Mouse (Mus musculus) spleen, adult 2 months (tissue): ENCODE measurements around the gene Pde6h. TPM values are rescaled to one million over a fixed set of nuclear protein-coding genes. Genes with fewer than 3 reads are reported as not detected.

ENCODE experiments used
- DNase-seq, 2 experiments: peaks; one replicate each; pipeline versions ENCODE4 v3.0.0 to v3.0.0-alpha.2; 2012 to 2021; ENCODE audit warnings: low spot score in 2 of 2, low read depth in 1 of 2
- H3K27ac ChIP-seq: fragments of 200-500 bp; 2 replicates; pipeline ENCODE4 v1.5.1; 2012; ENCODE audit warnings: low read length, inconsistent platforms; ENCODE audit not compliant: insufficient read depth
- H3K27me3 ChIP-seq: fragments of 200-500 bp; 2 replicates; pipeline ENCODE4 v1.6.1; 2012; ENCODE audit warnings: mild to moderate bottlenecking, moderate library complexity, low read length, inconsistent platforms; ENCODE audit not compliant: control insufficient read depth, insufficient read depth
- H3K36me3 ChIP-seq: fragments of 200-500 bp; 2 replicates; pipeline ENCODE4 v1.6.1; 2012; ENCODE audit warnings: mild to moderate bottlenecking, low read length, inconsistent platforms; ENCODE audit not compliant: control insufficient read depth, insufficient read depth
- H3K4me1 ChIP-seq: fragments of 200-500 bp; 2 replicates; pipeline ENCODE4 v1.6.1; 2011; ENCODE audit warnings: inconsistent platforms; ENCODE audit not compliant: control insufficient read depth, insufficient read depth, insufficient read length
- H3K4me3 ChIP-seq: fragments of 200-500 bp; 2 replicates; pipeline ENCODE4 v1.5.1; 2011; ENCODE audit warnings: mild to moderate bottlenecking, inconsistent platforms; ENCODE audit not compliant: insufficient read depth, insufficient read length; ENCODE audit errors: extremely low read depth
- CTCF ChIP-seq: fragments of 200-500 bp; IDR thresholded peaks from 2 replicates; pipeline ENCODE4 v1.5.1; 2011; ENCODE audit warnings: mild to moderate bottlenecking, inconsistent platforms; ENCODE audit not compliant: insufficient read depth, insufficient read length, insufficient replicate concordance; ENCODE audit errors: extremely low read depth
- POLR2A ChIP-seq: fragments of 200-500 bp; IDR thresholded peaks from 2 replicates; pipeline ENCODE4 v1.6.1; 2011; ENCODE audit warnings: low read depth, low read length, inconsistent platforms
- WGBS: fragments of 180-500 bp; shearing (Covaris S2); methylation state at CpG from one replicate; pipeline ENCODE4 v1.1.7; 2018; 5-methylcytosine and 5-hydroxymethylcytosine counted together
- polyA plus RNA-seq: library from polyadenylated mRNA; depleted of rRNA; stranded (reverse); fragments of >200 nt; gene quantifications from 2 replicates; pipeline ENCODE4 v1.2.3, GENCODE M21; 2012; rRNA removed

The Pde6h gene
- polyA plus RNA-seq, 1 experiment = 0.01 TPM

- no peaks in the 10 kb centered on the region for H3K27me3 ChIP-seq
- no peak for DNase-seq
- no peak overlapping the region for H3K27ac ChIP-seq
- 89% methylated on average over 6 of the region's 6 CpGs for WGBS
- no peak for TF ChIP-seq POLR2A
- TF ChIP-seq CTCF = no peak
- no peaks in the 10 kb centered on the region for H3K36me3 ChIP-seq
- peaks cover 2% of the 10 kb centered on the region; the same call in 1 of the 2 replicates for H3K4me1 ChIP-seq
- no peak overlapping the region for H3K4me3 ChIP-seq
These were observed 90.7 kb downstream of the Pde6h start for GRCm38 (mm10) chr6:137014346-137014745.

- H3K27ac ChIP-seq = no peak overlapping the region
- H3K4me3 ChIP-seq = no peak overlapping the region
- H3K27me3 ChIP-seq = no peaks in the 10 kb centered on the region
- DNase-seq = no peak
- TF ChIP-seq CTCF (no peak), POLR2A (no peak)
- H3K4me1 ChIP-seq = peaks cover 2% of the 10 kb centered on the region; the same call in 1 of the 2 replicates
- whole genome bisulfite sequencing = 72% methylated on average over 7 of the region's 7 CpGs
- no peaks in the 10 kb centered on the region for H3K36me3 ChIP-seq
These were observed 93.8 kb downstream of the Pde6h start for GRCm38 (mm10) chr6:137017216-137017973.

Other genes with a start within 250 kb of the Pde6h start
- gene Gucy2c, start 142.1 kb upstream of the Pde6h start, polyA plus RNA-seq = 0.05 and 0.07 TPM in 2 replicates
- gene Hist4h4, start 119.4 kb upstream of the Pde6h start, polyA plus RNA-seq = 1.2 and 3.6 TPM in 2 replicates
- 228 and 441 TPM in 2 replicates for gene H2afj, start 115.6 kb upstream of the Pde6h start, polyA plus RNA-seq
- 0.45 and 0.72 TPM in 2 replicates for gene BC049715, start 96.2 kb upstream of the Pde6h start, polyA plus RNA-seq
- 33.5 and 39.5 TPM in 2 replicates for gene Wbp11, start 95.6 kb upstream of the Pde6h start, polyA plus RNA-seq
- gene Smco3, start 88.4 kb upstream of the Pde6h start, polyA plus RNA-seq = not detected in 2 replicates
- 2.5 and 4.8 TPM in 2 replicates for gene Art4, start 66.1 kb upstream of the Pde6h start, polyA plus RNA-seq
- 39.8 and 47.7 TPM in 2 replicates for gene Mgp, start 48.0 kb upstream of the Pde6h start, polyA plus RNA-seq
- 10.5 and 16.2 TPM in 2 replicates for gene Erp27, start 1.7 kb upstream of the Pde6h start, polyA plus RNA-seq
- gene Arhgdib, start 18.1 kb downstream of the Pde6h start, polyA plus RNA-seq = 361 and 386 TPM in 2 replicates
- 0.07 and 0.18 TPM in 2 replicates for gene Rerg, start 246.7 kb downstream of the Pde6h start, polyA plus RNA-seq